9 mouse cellular contexts compared by ENCODE assay signal in genomic region chr7:107210126-107210576, GRCm38 (mm10). TPM values are rescaled to one million over a fixed set of nuclear protein-coding genes. Genes with fewer than 3 reads are reported as not detected.
DNase-seq lines count a peak whose midpoint lies in the region; ATAC-seq and TF ChIP-seq lines count a peak whose summit lies in the region.
"Had no signal": no experiment of that assay in that cellular context is flagged by ENCODE, and none has a peak within 500 bp of the region (broad histone marks: within the 10 kb centered on the region; RNA-seq: fewer than 3 reads in every experiment).

No protein-coding gene starts in this region.

- peaks cover 63% of the 10 kb centered on the region for H3K27me3 ChIP-seq in limb, embryonic 13.5 days

- peak; percentile 10 for DNase-seq in thymus, postnatal 4 days
- DNase-seq in thymus, postnatal 36 days: no peak
- DNase-seq in heart, postnatal 4 days: peak; percentile 9
- DNase-seq in layer of hippocampus, adult 2 months (ENCODE audit: low spot score in 2 of 2): no peak
- DNase-seq in left cerebral cortex, adult 8-10 months (ENCODE audit: low spot score in 2 of 2): no peak

- TF ChIP-seq CTCF in layer of hippocampus, adult 2 months (conservative IDR thresholded peaks at IDR 0.05): no peak

- H3K4me2 ChIP-seq in limb, embryonic 13.5 days (replicated peaks): peak overlapping the region; percentile 37

- no peaks in the 10 kb centered on the region for H3K4me1 ChIP-seq in limb, embryonic 13.5 days

- H3K36me3 ChIP-seq in limb, embryonic 13.5 days: no peaks in the 10 kb centered on the region

- H3K9ac ChIP-seq in limb, embryonic 13.5 days: no peak overlapping the region

- peak overlapping the region; percentile 25 for H3K4me3 ChIP-seq in limb, embryonic 13.5 days
- H3K4me3 ChIP-seq in layer of hippocampus, adult 2 months: no peak overlapping the region

- peaks cover 16% of the 10 kb centered on the region for H3K9me3 ChIP-seq in limb, embryonic 13.5 days

- no peak overlapping the region for H3K27ac ChIP-seq in limb, embryonic 13.5 days
- no peak overlapping the region for H3K27ac ChIP-seq in layer of hippocampus, adult 2 months

- ATAC-seq in limb, embryonic 13.5 days (ENCODE audit: low FRiP score, low read depth): no peak
- ATAC-seq in erythroblast, adult 5-6 weeks (replicated peaks; ENCODE audit: low FRiP score, poor library complexity, severe bottlenecking): no peak

- WGBS in limb, embryonic 13.5 days: 23% methylated on average over 76 of the region's 77 CpGs

RNA-seq across cellular contexts. Expression of gene Rbmxl2, which starts 0.9 kb away (rescaled TPM):
- not detected for total RNA-seq in heart, postnatal 4 days (2021)
- not detected in 2 replicates for polyA plus RNA-seq in limb, embryonic 13.5 days (2015; fragmentation: Nextera tagmentation; extraction: Ambion mirVana)
- total RNA-seq in layer of hippocampus, adult 2 months (2021): not detected
- not detected for total RNA-seq in left cerebral cortex, adult 8-10 months (2022)
- total RNA-seq in erythroblast, adult 5-6 weeks (2015; ENCODE audit: low replicate concordance): not detected in 2 replicates
- total RNA-seq in erythroblast, adult 5-6 weeks (2017; ENCODE audit: low replicate concordance): not detected in 2 replicates
- total RNA-seq: layer of hippocampus, postnatal 10 days had no signal
- polyA plus RNA-seq: small intestine, adult 2 months had no signal

RNA-seq across cellular contexts. Expression of gene Nlrp14, which starts 43.4 kb away (rescaled TPM):
- not detected for total RNA-seq in heart, postnatal 4 days (2021)
- polyA plus RNA-seq in limb, embryonic 13.5 days (2015; fragmentation: Nextera tagmentation; extraction: Ambion mirVana): not detected in 2 replicates
- total RNA-seq in layer of hippocampus, adult 2 months (2021): not detected
- not detected for total RNA-seq in left cerebral cortex, adult 8-10 months (2022)
- total RNA-seq in erythroblast, adult 5-6 weeks (2015; ENCODE audit: low replicate concordance): not detected in 2 replicates
- total RNA-seq in erythroblast, adult 5-6 weeks (2017; ENCODE audit: low replicate concordance): not detected in 2 replicates
- total RNA-seq: layer of hippocampus, postnatal 10 days had no signal
- polyA plus RNA-seq: small intestine, adult 2 months had no signal

Comparison
In these comparisons a context has a peak if more than half of its experiments do, and no peak if none do; other contexts are left out.
1. DNase-seq: peak in thymus, postnatal 4 days (single experiment) and heart, postnatal 4 days (single experiment); none in thymus, postnatal 36 days (0 of 2), layer of hippocampus, adult 2 months (0 of 2) and left cerebral cortex, adult 8-10 months (0 of 2).